Mouse (Mus musculus) midbrain, embryonic 13.5 days (tissue): ENCODE results near the gene Ucn3. TPM values are rescaled to one million over a fixed set of nuclear protein-coding genes. Genes with fewer than 3 reads are reported as not detected.

Experiments
- microRNA-seq: library from miRNA; unstranded; fragments of <30 nt; microRNA quantifications from one replicate; pipeline ENCODE4, GENCODE M21; 2016
- polyA plus RNA-seq: library from polyadenylated mRNA; unstranded; fragments of >200 nt; fragmentation: Nextera tagmentation; extraction: Ambion mirVana; gene quantifications from 2 replicates; pipeline ENCODE4 v1.2.1, GENCODE M21; 2015

Gene Ucn3
- polyA plus RNA-seq, 1 experiment from 2014 or later = not detected

Small RNA genes within 50 kb of the gene (microRNA-seq; reads per million reads assigned to microRNA genes)
- not detected for gene Gm22460

Other genes with a start within 250 kb of the Ucn3 start
- not detected in 2 replicates for gene Calml3, start 141.0 kb downstream of the Ucn3 start, polyA plus RNA-seq
- not detected in 2 replicates for gene Calm4, start 107.6 kb downstream of the Ucn3 start, polyA plus RNA-seq
- gene Calm5, start 91.2 kb downstream of the Ucn3 start, polyA plus RNA-seq = not detected in 2 replicates
- gene Net1, start 27.1 kb downstream of the Ucn3 start, polyA plus RNA-seq = 14.5 and 14.6 TPM in 2 replicates
- gene Tubal3, start 27.1 kb downstream of the Ucn3 start, polyA plus RNA-seq = not detected in 2 replicates
- 0.24 and 0.39 TPM in 2 replicates for gene Akr1c14, start 103.7 kb upstream of the Ucn3 start, polyA plus RNA-seq
- gene Akr1c18, start 205.3 kb upstream of the Ucn3 start, polyA plus RNA-seq = not detected in 2 replicates
- 1.3 and 1.6 TPM in 2 replicates for gene Akr1c13, start 245.8 kb upstream of the Ucn3 start, polyA plus RNA-seq